Mouse (Mus musculus): ENCODE results near the gene Hao1. TPM values are rescaled to one million over a fixed set of nuclear protein-coding genes. Genes with fewer than 3 reads are reported as not detected.

Hao1 gene
- not detected in 2 replicates for polyA plus RNA-seq (2014; fragmentation: Nextera tagmentation; extraction: Ambion mirVana)

- H3K36me3 ChIP-seq (ENCODE audit: control insufficient read depth, insufficient read depth, low read length) = no peaks in the 10 kb centered on the region
- no peak within 1 kb of the TSS for H3K4me3 ChIP-seq (ENCODE audit: low read depth, low read length)
- H3K9ac ChIP-seq (ENCODE audit: low read length) = no peak within 1 kb of the TSS
- WGBS = 91% methylated on average over 8 of the region's 8 CpGs
- H3K27me3 ChIP-seq (ENCODE audit: control insufficient read depth, insufficient read depth, low read length) = no peaks in the 10 kb centered on the region
- H3K9me3 ChIP-seq (ENCODE audit: control insufficient read depth, low read length) = no peaks in the 10 kb centered on the region
- ATAC-seq (replicated peaks; ENCODE audit: low FRiP score) = no peak
- no peaks in the 10 kb centered on the region for H3K4me1 ChIP-seq (replicated peaks; ENCODE audit: control insufficient read depth, insufficient read depth, low read length)
- no peak for DNase-seq (ENCODE audit: low spot score)
- no peak within 1 kb of the TSS for H3K27ac ChIP-seq (ENCODE audit: low read depth, low read length)
- H3K4me2 ChIP-seq (ENCODE audit: low read depth, low read length, severe bottlenecking) = no peak within 1 kb of the TSS
Measured at GRCm38 (mm10) chr2:134554221-134554727, at the start of gene Hao1. TSS of gene Hao1 (minus strand) at chr2:134554368.

GRCm38 (mm10) chr2:134591081-134591694 lies 37.0 kb upstream of the Hao1 start:
- ATAC-seq (replicated peaks; ENCODE audit: low FRiP score) (no peak), DNase-seq (ENCODE audit: low spot score) (no peak)
- no peak overlapping the region for H3K4me2 ChIP-seq (ENCODE audit: low read depth, low read length, severe bottlenecking)
- no peak overlapping the region for H3K27ac ChIP-seq (ENCODE audit: low read depth, low read length)
- H3K27me3 ChIP-seq (ENCODE audit: control insufficient read depth, insufficient read depth, low read length) = no peaks in the 10 kb centered on the region
- H3K4me1 ChIP-seq (replicated peaks; ENCODE audit: control insufficient read depth, insufficient read depth, low read length) = no peaks in the 10 kb centered on the region
- WGBS = 87% methylated on average over 6 of the region's 6 CpGs
- no peak overlapping the region for H3K9ac ChIP-seq (ENCODE audit: low read length)
- no peaks in the 10 kb centered on the region for H3K9me3 ChIP-seq (ENCODE audit: control insufficient read depth, low read length)
- H3K36me3 ChIP-seq (ENCODE audit: control insufficient read depth, insufficient read depth, low read length) = no peaks in the 10 kb centered on the region
- no peak overlapping the region for H3K4me3 ChIP-seq (ENCODE audit: low read depth, low read length)

GRCm38 (mm10) chr2:134585243-134585642 lies 31.1 kb upstream of the Hao1 start:
- no peaks in the 10 kb centered on the region for H3K27me3 ChIP-seq (ENCODE audit: control insufficient read depth, insufficient read depth, low read length)
- no peaks in the 10 kb centered on the region for H3K36me3 ChIP-seq (ENCODE audit: control insufficient read depth, insufficient read depth, low read length)
- H3K9ac ChIP-seq (ENCODE audit: low read length) = no peak overlapping the region
- H3K27ac ChIP-seq (ENCODE audit: low read depth, low read length) = no peak overlapping the region
- no peak overlapping the region for H3K4me3 ChIP-seq (ENCODE audit: low read depth, low read length)
- no peaks in the 10 kb centered on the region for H3K9me3 ChIP-seq (ENCODE audit: control insufficient read depth, low read length)
- no peaks in the 10 kb centered on the region for H3K4me1 ChIP-seq (replicated peaks; ENCODE audit: control insufficient read depth, insufficient read depth, low read length)
- ATAC-seq (replicated peaks; ENCODE audit: low FRiP score) (no peak), DNase-seq (ENCODE audit: low spot score) (no peak)
- no peak overlapping the region for H3K4me2 ChIP-seq (ENCODE audit: low read depth, low read length, severe bottlenecking)
- 59% methylated on average over 4 of the region's 4 CpGs for WGBS

GRCm38 (mm10) chr2:134559422-134559821 lies 5.3 kb upstream of the Hao1 start:
- Histone ChIP-seq H3K4me3 (ENCODE audit: low read depth, low read length) (no peak overlapping the region), H3K9me3 (ENCODE audit: control insufficient read depth, low read length) (no peaks in the 10 kb centered on the region; the same call in 1 of the 2 replicates), H3K27ac (ENCODE audit: low read depth, low read length) (no peak overlapping the region), H3K4me2 (ENCODE audit: low read depth, low read length, severe bottlenecking) (no peak overlapping the region), H3K4me1 (replicated peaks; ENCODE audit: control insufficient read depth, insufficient read depth, low read length) (no peaks in the 10 kb centered on the region), H3K9ac (ENCODE audit: low read length) (no peak overlapping the region), H3K36me3 (ENCODE audit: control insufficient read depth, insufficient read depth, low read length) (no peaks in the 10 kb centered on the region), H3K27me3 (ENCODE audit: control insufficient read depth, insufficient read depth, low read length) (no peaks in the 10 kb centered on the region)
- ATAC-seq (replicated peaks; ENCODE audit: low FRiP score) (no peak), DNase-seq (ENCODE audit: low spot score) (no peak)
- 92% methylated on average over 3 of the region's 3 CpGs for WGBS

- Histone ChIP-seq H3K9ac (ENCODE audit: low read length) (no peak overlapping the region), H3K4me1 (replicated peaks; ENCODE audit: control insufficient read depth, insufficient read depth, low read length) (no peaks in the 10 kb centered on the region), H3K27me3 (ENCODE audit: control insufficient read depth, insufficient read depth, low read length) (no peaks in the 10 kb centered on the region), H3K9me3 (ENCODE audit: control insufficient read depth, low read length) (no peaks in the 10 kb centered on the region), H3K27ac (ENCODE audit: low read depth, low read length) (no peak overlapping the region), H3K4me3 (ENCODE audit: low read depth, low read length) (no peak overlapping the region), H3K36me3 (ENCODE audit: control insufficient read depth, insufficient read depth, low read length) (no peaks in the 10 kb centered on the region), H3K4me2 (ENCODE audit: low read depth, low read length, severe bottlenecking) (no peak overlapping the region)
- DNase-seq (ENCODE audit: low spot score) (no peak), ATAC-seq (replicated peaks; ENCODE audit: low FRiP score) (no peak)
Measured at GRCm38 (mm10) chr2:134552358-134552757, 1.8 kb downstream of the Hao1 start.

GRCm38 (mm10) chr2:134549770-134550169 lies 4.4 kb downstream of the Hao1 start:
- Histone ChIP-seq H3K4me1 (replicated peaks; ENCODE audit: control insufficient read depth, insufficient read depth, low read length) (no peaks in the 10 kb centered on the region), H3K9me3 (ENCODE audit: control insufficient read depth, low read length) (no peaks in the 10 kb centered on the region), H3K4me3 (ENCODE audit: low read depth, low read length) (no peak overlapping the region), H3K27ac (ENCODE audit: low read depth, low read length) (no peak overlapping the region), H3K4me2 (ENCODE audit: low read depth, low read length, severe bottlenecking) (no peak overlapping the region), H3K27me3 (ENCODE audit: control insufficient read depth, insufficient read depth, low read length) (no peaks in the 10 kb centered on the region), H3K9ac (ENCODE audit: low read length) (no peak overlapping the region), H3K36me3 (ENCODE audit: control insufficient read depth, insufficient read depth, low read length) (no peaks in the 10 kb centered on the region)
- WGBS = 28% methylated on average over 4 of the region's 4 CpGs
- DNase-seq (ENCODE audit: low spot score) (peak; percentile 59), ATAC-seq (replicated peaks; ENCODE audit: low FRiP score) (0 out of 2 replicates have a peak, but pooled peaks have one; percentile 56)

- Histone ChIP-seq H3K4me3 (ENCODE audit: low read depth, low read length) (no peak overlapping the region), H3K27me3 (ENCODE audit: control insufficient read depth, insufficient read depth, low read length) (no peaks in the 10 kb centered on the region), H3K4me2 (ENCODE audit: low read depth, low read length, severe bottlenecking) (no peak overlapping the region), H3K27ac (ENCODE audit: low read depth, low read length) (no peak overlapping the region), H3K36me3 (ENCODE audit: control insufficient read depth, insufficient read depth, low read length) (no peaks in the 10 kb centered on the region), H3K4me1 (replicated peaks; ENCODE audit: control insufficient read depth, insufficient read depth, low read length) (no peaks in the 10 kb centered on the region), H3K9me3 (ENCODE audit: control insufficient read depth, low read length) (no peaks in the 10 kb centered on the region), H3K9ac (ENCODE audit: low read length) (no peak overlapping the region)
- ATAC-seq (replicated peaks; ENCODE audit: low FRiP score) = no peak
- no peak for DNase-seq (ENCODE audit: low spot score)
- 81% methylated on average over 5 of the region's 5 CpGs for WGBS
Measured at GRCm38 (mm10) chr2:134545116-134545515, 9.1 kb downstream of the Hao1 start.

GRCm38 (mm10) chr2:134544321-134545065 lies 9.7 kb downstream of the Hao1 start:
- ATAC-seq (replicated peaks; ENCODE audit: low FRiP score) (no peak), DNase-seq (ENCODE audit: low spot score) (no peak)
- WGBS = 78% methylated on average over 8 of the region's 8 CpGs
- H3K9me3 ChIP-seq (ENCODE audit: control insufficient read depth, low read length) = no peaks in the 10 kb centered on the region
- H3K27ac ChIP-seq (ENCODE audit: low read depth, low read length) = no peak overlapping the region
- no peaks in the 10 kb centered on the region for H3K36me3 ChIP-seq (ENCODE audit: control insufficient read depth, insufficient read depth, low read length)
- H3K27me3 ChIP-seq (ENCODE audit: control insufficient read depth, insufficient read depth, low read length) = no peaks in the 10 kb centered on the region
- no peak overlapping the region for H3K4me2 ChIP-seq (ENCODE audit: low read depth, low read length, severe bottlenecking)
- no peak overlapping the region for H3K4me3 ChIP-seq (ENCODE audit: low read depth, low read length)
- H3K4me1 ChIP-seq (replicated peaks; ENCODE audit: control insufficient read depth, insufficient read depth, low read length) = no peaks in the 10 kb centered on the region
- no peak overlapping the region for H3K9ac ChIP-seq (ENCODE audit: low read length)

Data from forebrain, embryonic 11.5 days (tissue).